Mouse (Mus musculus) embryonic facial prominence, embryonic 15.5 days (tissue): ENCODE data around the gene Tmem121. TPM values are rescaled to one million over a fixed set of nuclear protein-coding genes. Genes with fewer than 3 reads are reported as not detected.

Source experiments
- ATAC-seq: fragments of 200-750 bp; cut with Nextera tagmentation; 2 replicates; pipeline ENCODE4 v1.8.0; 2017; ENCODE audit warnings: low read depth, moderate TSS enrichment; ENCODE audit not compliant: insufficient number of reproducible peaks, low FRiP score, low TSS enrichment
- H3K27ac ChIP-seq: fragments of 300-500 bp; sonication (generic); replicated peaks from 2 replicates; pipeline ENCODE4 v1.5.1; 2015; ENCODE audit warnings: mild to moderate bottlenecking, inconsistent platforms
- H3K27me3 ChIP-seq: fragments of 300-500 bp; sonication (generic); 2 replicates; pipeline ENCODE4 v1.6.1; 2015; ENCODE audit warnings: inconsistent platforms
- H3K36me3 ChIP-seq: fragments of 300-500 bp; sonication (generic); 2 replicates; pipeline ENCODE4 v1.6.1; 2015; ENCODE audit warnings: mild to moderate bottlenecking, inconsistent platforms
- H3K4me1 ChIP-seq: fragments of 300-500 bp; sonication (generic); 2 replicates; pipeline ENCODE4 v1.6.1; 2015; ENCODE audit warnings: inconsistent platforms
- H3K4me2 ChIP-seq: fragments of 300-500 bp; sonication (generic); replicated peaks from 2 replicates; pipeline ENCODE4 v1.6.1; 2015; ENCODE audit warnings: mild to moderate bottlenecking, inconsistent platforms
- H3K4me3 ChIP-seq: fragments of 300-500 bp; sonication (generic); replicated peaks from 2 replicates; pipeline ENCODE4 v1.5.1; 2015; ENCODE audit warnings: mild to moderate bottlenecking, inconsistent platforms
- H3K9ac ChIP-seq: fragments of 300-500 bp; sonication (generic); 2 replicates; pipeline ENCODE4 v1.6.1; 2015; ENCODE audit warnings: inconsistent platforms
- H3K9me3 ChIP-seq: fragments of 300-500 bp; sonication (generic); replicated peaks from 2 replicates; pipeline ENCODE4 v1.6.1; 2016; ENCODE audit warnings: inconsistent platforms
- WGBS: fragments of 180-500 bp; shearing (Covaris S2); methylation state at CpG from one replicate; pipeline ENCODE4 v1.1.7; 2015; 5-methylcytosine and 5-hydroxymethylcytosine counted together
- polyA plus RNA-seq: library from polyadenylated mRNA; unstranded; fragments of >200 nt; fragmentation: Nextera tagmentation; extraction: Ambion mirVana; gene quantifications from 2 replicates; pipeline ENCODE4 v1.2.1, GENCODE M21; 2015

Tmem121 gene
- polyA plus RNA-seq = 17.0 and 17.5 TPM in 2 replicates

GRCm38 (mm10) chr12:113185442-113186291, at the start of gene Tmem121:
Gene Tmem121, plus strand, starts transcription at chr12:113185930.
- peaks cover 22% of the 10 kb centered on the region for H3K4me1 ChIP-seq
- WGBS = 2% methylated on average over 63 of the region's 63 CpGs
- peak within 1 kb of the TSS; percentile 70 for H3K4me2 ChIP-seq
- 0 out of 2 replicates have a peak, but pooled peaks cover 10% of the 10 kb centered on the region for H3K36me3 ChIP-seq
- ATAC-seq = peak; percentile 47; the same call in 1 of the 2 replicates
- no peaks in the 10 kb centered on the region for H3K9me3 ChIP-seq
- peaks cover 30% of the 10 kb centered on the region for H3K27me3 ChIP-seq
- H3K9ac ChIP-seq = peak within 1 kb of the TSS; percentile 54
- peak within 1 kb of the TSS; percentile 58 for H3K4me3 ChIP-seq
- no peak within 1 kb of the TSS for H3K27ac ChIP-seq

- Histone ChIP-seq H3K4me3 (no peak overlapping the region), H3K9me3 (no peaks in the 10 kb centered on the region), H3K4me2 (no peak overlapping the region), H3K36me3 (peaks cover 68% of the 10 kb centered on the region), H3K27me3 (peaks cover 13% of the 10 kb centered on the region), H3K4me1 (peaks cover 31% of the 10 kb centered on the region), H3K9ac (no peak overlapping the region), H3K27ac (0 out of 2 replicates have a peak overlapping the region, but pooled peaks have one; percentile 11)
- 79% methylated on average over 17 of the region's 17 CpGs for WGBS
- no peak for ATAC-seq
Measured at GRCm38 (mm10) chr12:113136492-113137020, 49.2 kb upstream of the Tmem121 start.

- no peak overlapping the region for H3K4me3 ChIP-seq
- no peak overlapping the region for H3K4me2 ChIP-seq
- peak overlapping the region; percentile 11; the same call in 1 of the 2 replicates for H3K27ac ChIP-seq
- H3K9me3 ChIP-seq = no peaks in the 10 kb centered on the region
- no peak overlapping the region for H3K9ac ChIP-seq
- H3K4me1 ChIP-seq = peaks cover 41% of the 10 kb centered on the region
- ATAC-seq = no peak
- peaks cover 58% of the 10 kb centered on the region for H3K36me3 ChIP-seq
- WGBS = 86% methylated on average over 18 of the region's 18 CpGs
- peaks cover 22% of the 10 kb centered on the region for H3K27me3 ChIP-seq
Measured at GRCm38 (mm10) chr12:113137260-113138213, 48.2 kb upstream of the Tmem121 start.

GRCm38 (mm10) chr12:113138291-113138690, 47.4 kb upstream of the Tmem121 start:
- Histone ChIP-seq H3K4me2 (no peak overlapping the region), H3K4me3 (no peak overlapping the region), H3K9ac (no peak overlapping the region), H3K27me3 (peaks cover 27% of the 10 kb centered on the region), H3K4me1 (peaks cover 49% of the 10 kb centered on the region), H3K9me3 (no peaks in the 10 kb centered on the region), H3K27ac (no peak overlapping the region), H3K36me3 (peaks cover 50% of the 10 kb centered on the region)
- no peak for ATAC-seq
- 70% methylated on average over 6 of the region's 6 CpGs for WGBS

DNA sequence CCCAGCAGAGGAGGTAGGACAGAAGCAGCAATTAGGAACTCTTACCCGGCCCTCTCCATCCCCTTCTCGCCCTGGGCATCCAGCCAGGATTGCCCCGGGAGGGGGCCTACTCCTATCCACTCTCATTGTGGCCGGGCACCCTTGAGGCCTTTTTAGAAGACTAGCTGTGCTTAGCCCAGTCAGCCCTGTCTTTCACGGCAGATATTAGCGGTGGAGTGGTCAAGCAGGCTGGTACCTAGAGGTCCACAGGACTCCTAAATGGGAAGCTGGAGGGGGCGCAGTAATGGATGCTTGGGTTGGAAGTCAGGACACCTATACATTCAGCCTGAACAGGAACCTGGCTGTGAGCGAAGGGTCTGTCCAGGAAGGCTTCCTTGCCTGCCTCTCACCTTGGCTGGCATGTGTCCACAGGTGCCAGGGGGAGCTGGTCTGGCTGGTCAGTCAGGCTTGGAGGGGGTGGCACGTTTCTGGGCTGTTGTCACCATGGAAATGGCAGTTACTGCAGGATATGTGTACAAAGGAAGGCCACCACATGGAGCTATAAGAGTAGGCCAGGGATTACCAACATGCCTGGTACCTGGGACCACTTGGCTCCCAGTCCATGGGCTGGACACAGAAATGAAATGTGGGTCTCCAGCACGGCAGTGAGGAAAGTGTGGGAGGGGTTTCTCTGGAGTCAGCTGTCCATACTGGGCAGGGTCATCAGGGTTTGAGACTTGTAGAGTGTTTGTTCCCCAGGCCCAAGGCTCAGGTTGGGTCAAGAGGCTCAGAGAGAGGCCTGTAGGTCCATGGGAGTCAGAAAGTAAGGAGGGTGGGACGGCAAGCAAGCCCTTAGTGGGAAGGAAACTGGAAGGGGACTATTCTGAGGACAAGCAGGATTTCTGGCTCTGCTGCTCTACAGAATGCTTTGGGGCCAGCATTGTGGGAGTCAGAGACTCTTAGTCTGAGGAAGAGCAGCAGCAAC, 46.5 kb upstream of the Tmem121 start:
- peak overlapping the region; percentile 77 for H3K27ac ChIP-seq
- ATAC-seq = no peak

DNA sequence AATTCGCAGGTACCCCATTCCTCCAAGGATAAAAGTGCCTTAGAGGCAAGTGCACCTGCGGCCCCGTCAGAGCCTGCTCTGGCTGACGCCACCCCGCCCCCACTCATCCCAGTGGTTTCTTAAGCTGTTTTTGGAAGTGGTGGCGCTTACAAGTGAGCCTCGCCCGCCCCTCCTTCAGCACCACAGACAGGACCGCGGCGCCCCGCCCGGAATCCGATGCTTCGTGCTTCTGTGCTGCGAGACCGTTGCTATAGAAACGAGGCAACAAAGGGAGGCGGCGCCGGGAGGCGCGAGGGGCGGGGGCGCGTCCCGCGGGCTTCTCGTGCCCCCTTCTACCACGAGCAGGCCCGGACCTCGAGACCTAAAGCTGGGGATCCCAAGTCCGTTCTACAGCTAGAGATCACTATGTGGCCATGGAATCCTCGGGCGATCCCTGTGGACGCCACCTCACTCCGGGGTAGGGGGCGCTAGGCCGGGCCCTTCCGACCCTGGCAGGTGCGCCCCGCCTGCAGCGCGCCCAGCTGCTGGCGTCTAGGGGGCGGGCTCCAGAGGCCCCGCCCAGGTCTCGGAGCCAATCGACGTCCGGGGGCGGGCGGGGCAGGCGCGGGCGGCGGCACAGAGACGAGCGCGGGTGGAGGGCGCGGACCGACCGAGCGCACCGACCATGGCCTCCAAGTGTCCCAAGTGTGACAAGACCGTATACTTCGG, 45.7 kb upstream of the Tmem121 start, which contains the start of gene Crip2:
TSS of gene Crip2 (plus strand) at position 329 of the 708 bp plus-strand sequence.
- H3K4me1 ChIP-seq = peaks cover 51% of the 10 kb centered on the region
- WGBS = under 1% methylated on average over 67 of the region's 68 CpGs
- peak; percentile 81 for ATAC-seq
- peak within 1 kb of the TSS; percentile 58 for H3K4me3 ChIP-seq
- H3K36me3 ChIP-seq = peaks cover 33% of the 10 kb centered on the region
- H3K9me3 ChIP-seq = no peaks in the 10 kb centered on the region
- peaks cover 27% of the 10 kb centered on the region for H3K27me3 ChIP-seq
- H3K9ac ChIP-seq = peak within 1 kb of the TSS; percentile 44
- H3K4me2 ChIP-seq = peak within 1 kb of the TSS; percentile 91
- peak within 1 kb of the TSS; percentile 77 for H3K27ac ChIP-seq

More for the DNA sequence above, 46.5 kb upstream of the Tmem121 start:
- peaks cover 42% of the 10 kb centered on the region for H3K36me3 ChIP-seq
- peak overlapping the region; percentile 91 for H3K4me2 ChIP-seq
- 40% methylated on average over 11 of the region's 11 CpGs for whole genome bisulfite sequencing
- peaks cover 27% of the 10 kb centered on the region for H3K27me3 ChIP-seq
- no peak overlapping the region for H3K9ac ChIP-seq
- no peaks in the 10 kb centered on the region for H3K9me3 ChIP-seq
- peaks cover 51% of the 10 kb centered on the region for H3K4me1 ChIP-seq
- peak overlapping the region; percentile 58 for H3K4me3 ChIP-seq

DNA sequence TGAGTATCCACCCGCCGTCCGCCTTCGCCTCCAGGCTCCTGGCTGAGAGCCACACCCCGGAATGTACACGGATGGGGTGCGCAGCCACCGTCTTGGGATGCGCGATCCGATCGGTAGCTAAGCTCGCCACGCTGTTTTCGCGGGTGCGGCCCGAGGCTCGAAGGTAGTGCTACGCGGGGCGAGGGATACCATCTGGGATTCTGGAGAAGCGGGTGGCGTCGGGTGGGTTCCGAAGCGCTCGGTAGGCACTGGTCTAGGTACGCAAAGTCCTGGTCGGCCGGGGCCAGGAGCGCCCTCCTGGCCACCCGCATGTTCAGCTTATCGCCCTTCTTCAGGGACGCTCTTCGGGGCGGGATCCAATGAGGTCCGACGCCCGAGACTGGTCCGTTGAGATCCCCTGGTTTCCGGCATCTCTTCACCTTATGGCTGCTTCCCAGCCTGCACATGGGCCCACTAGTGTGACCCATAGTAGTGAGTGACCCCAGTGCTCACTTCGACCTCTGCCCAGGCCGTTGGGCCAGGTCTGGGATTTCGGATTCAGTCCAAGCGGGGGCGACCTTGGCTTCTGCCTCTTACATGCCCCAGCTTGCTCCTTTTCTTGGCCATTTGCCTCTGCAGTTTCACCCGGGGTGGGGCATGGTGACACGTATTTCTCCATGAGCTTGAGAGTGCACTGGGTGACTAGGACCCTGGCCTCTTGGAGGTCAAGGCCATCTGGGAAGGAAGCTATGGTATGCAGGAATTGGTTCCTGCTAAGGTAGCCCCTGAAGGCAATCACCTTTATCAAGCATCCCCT, 44.9 kb upstream of the Tmem121 start:
- WGBS = 3% methylated on average over 47 of the region's 49 CpGs
- Histone ChIP-seq H3K4me2 (peak overlapping the region; percentile 91), H3K27ac (peak overlapping the region; percentile 75), H3K9ac (peak overlapping the region; percentile 44), H3K27me3 (peaks cover 27% of the 10 kb centered on the region), H3K4me3 (peak overlapping the region; percentile 58), H3K36me3 (peaks cover 25% of the 10 kb centered on the region), H3K4me1 (peaks cover 51% of the 10 kb centered on the region), H3K9me3 (no peaks in the 10 kb centered on the region)
- peak; percentile 5; the same call in 1 of the 2 replicates for ATAC-seq

GRCm38 (mm10) chr12:113141531-113141973, 44.2 kb upstream of the Tmem121 start:
- peaks cover 27% of the 10 kb centered on the region for H3K27me3 ChIP-seq
- 39% methylated on average over 8 of the region's 8 CpGs for WGBS

More at GRCm38 (mm10) chr12:113141531-113141973, 44.2 kb upstream of the Tmem121 start:
- Histone ChIP-seq H3K4me1 (peaks cover 59% of the 10 kb centered on the region), H3K4me2 (peak overlapping the region; percentile 91), H3K36me3 (peaks cover 18% of the 10 kb centered on the region), H3K9ac (no peak overlapping the region), H3K27ac (peak overlapping the region; percentile 75), H3K4me3 (peak overlapping the region; percentile 58), H3K9me3 (no peaks in the 10 kb centered on the region)
- ATAC-seq = no peak
